Mouse (Mus musculus): ENCODE measurements around the gene Lcor. TPM values are rescaled to one million over a fixed set of nuclear protein-coding genes. Genes with fewer than 3 reads are reported as not detected.

The Lcor gene
- polyA plus RNA-seq, 1 experiment from 2014 or later: 8.3 TPM

- no peak for ATAC-seq (replicated peaks; ENCODE audit: insufficient number of reproducible peaks, insufficient read depth, low FRiP score, low read depth)
- Histone ChIP-seq H3K27me3 (no peaks in the 10 kb centered on the region), H3K4me3 (no peak overlapping the region), H3K4me2 (no peak overlapping the region), H3K27ac (no peak overlapping the region), H3K36me3 (no peaks in the 10 kb centered on the region), H3K4me1 (replicated peaks) (peaks cover 14% of the 10 kb centered on the region; the same call in 1 of the 2 replicates), H3K9ac (no peak overlapping the region), H3K9me3 (replicated peaks) (no peaks in the 10 kb centered on the region)
- WGBS: 89% methylated on average over 3 of the region's 3 CpGs
Observed at GRCm38 (mm10) chr19:41517006-41517405, 34.6 kb downstream of the Lcor start.

GRCm38 (mm10) chr19:41519121-41519520, 36.7 kb downstream of the Lcor start:
- H3K4me2 ChIP-seq: no peak overlapping the region
- no peaks in the 10 kb centered on the region for H3K9me3 ChIP-seq (replicated peaks)
- no peak overlapping the region for H3K27ac ChIP-seq
- peaks cover 21% of the 10 kb centered on the region for H3K4me1 ChIP-seq (replicated peaks)
- no peak for ATAC-seq (replicated peaks; ENCODE audit: insufficient number of reproducible peaks, insufficient read depth, low FRiP score, low read depth)
- H3K27me3 ChIP-seq: no peaks in the 10 kb centered on the region
- 71% methylated on average over 6 of the region's 6 CpGs for WGBS
- H3K9ac ChIP-seq: no peak overlapping the region
- no peaks in the 10 kb centered on the region for H3K36me3 ChIP-seq
- H3K4me3 ChIP-seq: no peak overlapping the region

DNA sequence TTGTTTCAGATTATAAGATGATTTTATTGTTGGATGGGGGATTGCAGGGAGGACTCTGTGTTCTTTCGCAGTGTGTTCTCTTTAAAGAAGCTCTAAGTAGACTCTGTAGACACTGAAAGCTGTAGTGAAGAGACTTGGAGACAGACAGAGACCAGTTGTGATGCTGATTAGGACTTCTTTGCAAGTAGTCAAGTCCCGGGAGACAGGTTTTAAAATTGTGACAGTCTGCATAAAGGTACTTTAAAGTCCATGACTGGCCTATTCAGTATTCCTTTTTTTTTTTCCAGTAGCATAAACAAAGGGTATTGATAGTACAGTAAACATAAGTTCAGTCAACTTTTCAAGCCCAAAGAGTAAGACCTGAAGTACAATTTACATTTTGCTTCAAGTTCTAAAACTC, 39.8 kb downstream of the Lcor start:
- no peak overlapping the region for H3K4me3 ChIP-seq

DNA sequence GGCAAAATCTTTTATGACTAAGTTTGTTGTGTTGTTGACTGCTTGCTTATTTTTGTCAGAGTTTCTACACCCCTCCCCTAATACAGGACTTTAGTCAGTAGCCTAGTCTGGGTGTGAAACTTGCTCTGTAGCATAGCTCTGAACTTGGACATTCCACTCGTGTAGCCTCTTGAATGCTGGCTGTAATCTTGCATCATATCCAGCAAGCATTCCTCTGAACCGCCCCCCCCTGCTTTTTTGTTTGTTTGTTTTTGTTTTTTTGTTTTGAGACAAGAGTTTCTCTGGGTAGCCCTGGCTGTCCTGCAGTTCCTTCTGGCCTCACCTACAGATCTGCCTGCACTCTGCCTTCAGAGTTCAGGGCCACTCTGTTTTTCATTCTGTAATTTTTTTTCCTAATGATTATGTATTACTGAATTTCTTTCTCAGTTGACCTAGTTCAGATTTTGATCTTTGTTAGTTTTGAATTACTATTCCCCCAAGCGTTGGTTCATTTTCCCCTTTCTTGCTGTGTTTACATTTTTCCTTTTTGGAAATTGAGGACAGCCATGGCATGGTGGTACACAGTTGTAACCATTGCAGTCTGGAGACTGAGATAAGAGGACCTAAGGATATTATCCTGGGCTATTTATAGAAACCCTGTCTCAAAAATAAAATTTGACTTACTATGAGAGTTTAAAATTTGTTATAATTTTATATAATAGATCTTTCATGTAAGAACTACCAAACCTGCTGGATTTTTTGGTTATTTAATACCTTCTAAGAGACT, 41.5 kb downstream of the Lcor start:
- Histone ChIP-seq H3K9me3 (replicated peaks) (no peaks in the 10 kb centered on the region), H3K27me3 (no peaks in the 10 kb centered on the region), H3K9ac (no peak overlapping the region), H3K36me3 (no peaks in the 10 kb centered on the region), H3K4me3 (no peak overlapping the region), H3K4me1 (replicated peaks) (peaks cover 18% of the 10 kb centered on the region), H3K4me2 (no peak overlapping the region), H3K27ac (no peak overlapping the region)
- no peak for ATAC-seq (replicated peaks; ENCODE audit: insufficient number of reproducible peaks, insufficient read depth, low FRiP score, low read depth)
- 43% methylated on average over 3 of the region's 3 CpGs for WGBS

More for the DNA sequence above, 39.8 kb downstream of the Lcor start:
- no peaks in the 10 kb centered on the region for H3K9me3 ChIP-seq (replicated peaks)
- H3K27me3 ChIP-seq: no peaks in the 10 kb centered on the region
- H3K27ac ChIP-seq: no peak overlapping the region
- H3K36me3 ChIP-seq: no peaks in the 10 kb centered on the region
- H3K4me2 ChIP-seq: no peak overlapping the region
- H3K9ac ChIP-seq: no peak overlapping the region
- peaks cover 18% of the 10 kb centered on the region for H3K4me1 ChIP-seq (replicated peaks)
- ATAC-seq (replicated peaks; ENCODE audit: insufficient number of reproducible peaks, insufficient read depth, low FRiP score, low read depth): no peak
- 60% methylated on average over 2 of the region's 2 CpGs for WGBS

- H3K36me3 ChIP-seq: no peaks in the 10 kb centered on the region; the same call in 1 of the 2 replicates
- H3K4me1 ChIP-seq (replicated peaks): peaks cover 1% of the 10 kb centered on the region
- 89% methylated on average over 3 of the region's 3 CpGs for WGBS
- H3K4me2 ChIP-seq: no peak overlapping the region
- no peak for ATAC-seq (replicated peaks; ENCODE audit: insufficient number of reproducible peaks, insufficient read depth, low FRiP score, low read depth)
- no peak overlapping the region for H3K4me3 ChIP-seq
- H3K27ac ChIP-seq: no peak overlapping the region
- no peak overlapping the region for H3K9ac ChIP-seq
- no peaks in the 10 kb centered on the region for H3K27me3 ChIP-seq
- no peaks in the 10 kb centered on the region for H3K9me3 ChIP-seq (replicated peaks)
Observed at GRCm38 (mm10) chr19:41529169-41529568, 46.7 kb downstream of the Lcor start.

- 92% methylated on average over 3 of the region's 3 CpGs for WGBS
- ATAC-seq (replicated peaks; ENCODE audit: insufficient number of reproducible peaks, insufficient read depth, low FRiP score, low read depth): no peak
Observed at GRCm38 (mm10) chr19:41534021-41534420, 51.6 kb downstream of the Lcor start.

DNA sequence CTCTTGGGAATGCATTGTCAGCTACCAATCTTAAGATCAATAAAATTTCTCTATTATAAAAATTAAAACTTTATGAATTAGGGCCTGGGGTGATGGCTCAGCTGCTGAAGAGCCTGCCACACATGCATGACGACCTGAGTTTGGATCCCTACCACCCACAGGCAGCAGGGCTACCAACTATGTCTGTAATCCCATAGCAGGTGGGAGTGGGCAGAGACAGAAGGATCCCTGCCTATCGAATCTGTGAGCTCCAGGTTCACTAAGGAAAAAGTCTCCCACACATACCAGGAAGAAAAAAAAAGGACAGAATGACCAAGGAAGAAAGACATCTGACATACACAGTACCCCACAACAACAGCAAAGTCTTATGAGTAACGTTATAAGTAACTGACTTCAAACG, 74.5 kb downstream of the Lcor start:
- Histone ChIP-seq H3K27ac (no peak overlapping the region), H3K4me1 (replicated peaks) (no peaks in the 10 kb centered on the region), H3K27me3 (no peaks in the 10 kb centered on the region), H3K4me2 (no peak overlapping the region), H3K36me3 (peaks cover 27% of the 10 kb centered on the region), H3K4me3 (no peak overlapping the region), H3K9ac (no peak overlapping the region), H3K9me3 (replicated peaks) (no peaks in the 10 kb centered on the region)
- 80% methylated on average over 4 of the region's 4 CpGs for WGBS
- no peak for ATAC-seq (replicated peaks; ENCODE audit: insufficient number of reproducible peaks, insufficient read depth, low FRiP score, low read depth)

More at GRCm38 (mm10) chr19:41534021-41534420, 51.6 kb downstream of the Lcor start:
- Histone ChIP-seq H3K4me2 (no peak overlapping the region), H3K9ac (no peak overlapping the region), H3K27ac (no peak overlapping the region), H3K36me3 (peaks cover 5% of the 10 kb centered on the region; the same call in 1 of the 2 replicates), H3K27me3 (no peaks in the 10 kb centered on the region), H3K4me1 (replicated peaks) (no peaks in the 10 kb centered on the region), H3K9me3 (replicated peaks) (no peaks in the 10 kb centered on the region), H3K4me3 (no peak overlapping the region)

DNA sequence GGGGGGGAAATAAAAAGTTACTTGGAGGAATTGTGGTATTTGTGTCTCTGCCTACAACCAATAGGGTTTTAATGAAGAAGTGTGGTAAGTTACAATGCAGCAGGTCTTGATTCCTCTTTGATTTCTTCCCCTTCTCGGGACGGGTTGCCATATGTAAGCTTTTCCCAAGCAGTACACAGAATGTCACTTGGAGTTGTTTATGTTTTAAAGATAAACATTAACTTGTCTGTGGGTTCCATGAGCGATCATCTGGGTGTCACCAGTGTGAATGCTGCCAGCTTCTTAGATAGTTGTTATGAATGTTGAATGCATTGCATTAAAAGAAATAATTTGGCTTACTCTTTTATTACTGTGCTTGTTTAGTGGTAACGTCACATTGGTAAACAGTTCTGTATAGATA, 75.1 kb downstream of the Lcor start:
- peaks cover 26% of the 10 kb centered on the region for H3K36me3 ChIP-seq
- no peaks in the 10 kb centered on the region for H3K9me3 ChIP-seq (replicated peaks)
- H3K27me3 ChIP-seq: no peaks in the 10 kb centered on the region
- H3K9ac ChIP-seq: no peak overlapping the region
- H3K27ac ChIP-seq: no peak overlapping the region
- 79% methylated on average over 4 of the region's 4 CpGs for WGBS
- no peaks in the 10 kb centered on the region for H3K4me1 ChIP-seq (replicated peaks)
- ATAC-seq (replicated peaks; ENCODE audit: insufficient number of reproducible peaks, insufficient read depth, low FRiP score, low read depth): no peak
- H3K4me2 ChIP-seq: no peak overlapping the region
- H3K4me3 ChIP-seq: no peak overlapping the region

DNA sequence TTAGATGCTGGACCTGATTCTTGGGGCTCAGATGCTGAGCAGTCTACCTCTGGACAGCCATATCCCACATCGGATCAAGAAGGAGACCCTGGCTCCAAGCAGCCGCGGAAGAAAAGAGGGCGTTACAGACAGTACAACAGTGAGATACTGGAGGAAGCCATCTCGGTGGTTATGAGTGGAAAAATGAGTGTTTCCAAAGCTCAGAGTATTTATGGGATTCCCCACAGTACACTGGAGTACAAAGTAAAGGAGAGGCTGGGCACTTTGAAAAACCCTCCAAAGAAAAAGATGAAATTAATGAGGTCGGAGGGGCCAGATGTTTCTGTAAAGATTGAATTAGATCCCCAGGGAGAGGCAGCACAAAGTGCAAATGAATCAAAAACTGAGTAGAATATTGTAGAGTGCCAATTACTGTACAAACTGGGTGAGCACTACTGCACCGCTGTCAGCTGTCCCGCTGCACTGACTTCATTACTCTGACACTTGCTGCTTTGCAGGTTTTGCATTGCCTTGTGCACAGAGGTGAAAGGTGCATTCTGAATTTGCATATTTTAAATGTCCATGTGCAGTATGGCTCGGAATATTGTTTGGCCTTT, 76.6 kb downstream of the Lcor start:
- no peak overlapping the region for H3K4me2 ChIP-seq
- H3K9me3 ChIP-seq (replicated peaks): no peaks in the 10 kb centered on the region
- no peaks in the 10 kb centered on the region for H3K4me1 ChIP-seq (replicated peaks)
- H3K9ac ChIP-seq: no peak overlapping the region
- no peak overlapping the region for H3K27ac ChIP-seq
- 87% methylated on average over 9 of the region's 9 CpGs for WGBS
- H3K27me3 ChIP-seq: no peaks in the 10 kb centered on the region
- ATAC-seq (replicated peaks; ENCODE audit: insufficient number of reproducible peaks, insufficient read depth, low FRiP score, low read depth): no peak
- no peak overlapping the region for H3K4me3 ChIP-seq
- peaks cover 22% of the 10 kb centered on the region for H3K36me3 ChIP-seq

- WGBS: 94% methylated on average over 3 of the region's 3 CpGs
- H3K4me1 ChIP-seq (replicated peaks): no peaks in the 10 kb centered on the region
- peaks cover 18% of the 10 kb centered on the region for H3K36me3 ChIP-seq
- no peak overlapping the region for H3K4me3 ChIP-seq
- H3K9me3 ChIP-seq (replicated peaks): no peaks in the 10 kb centered on the region
- H3K9ac ChIP-seq: no peak overlapping the region
- no peak overlapping the region for H3K27ac ChIP-seq
- no peak for ATAC-seq (replicated peaks; ENCODE audit: insufficient number of reproducible peaks, insufficient read depth, low FRiP score, low read depth)
- H3K4me2 ChIP-seq: no peak overlapping the region
- H3K27me3 ChIP-seq: no peaks in the 10 kb centered on the region
Observed at GRCm38 (mm10) chr19:41560856-41561255, 78.4 kb downstream of the Lcor start.

- Histone ChIP-seq H3K9ac (no peak overlapping the region), H3K9me3 (replicated peaks) (no peaks in the 10 kb centered on the region), H3K36me3 (no peaks in the 10 kb centered on the region), H3K27me3 (no peaks in the 10 kb centered on the region), H3K4me1 (replicated peaks) (no peaks in the 10 kb centered on the region), H3K27ac (no peak overlapping the region), H3K4me3 (no peak overlapping the region), H3K4me2 (no peak overlapping the region)
- ATAC-seq (replicated peaks; ENCODE audit: insufficient number of reproducible peaks, insufficient read depth, low FRiP score, low read depth): no peak
- WGBS: 68% methylated on average over 2 of the region's 2 CpGs
Observed at GRCm38 (mm10) chr19:41568791-41569190, 86.4 kb downstream of the Lcor start.

- no peaks in the 10 kb centered on the region for H3K27me3 ChIP-seq
- no peaks in the 10 kb centered on the region for H3K4me1 ChIP-seq (replicated peaks)
- H3K9me3 ChIP-seq (replicated peaks): no peaks in the 10 kb centered on the region
- no peak overlapping the region for H3K4me2 ChIP-seq
- no peak for ATAC-seq (replicated peaks; ENCODE audit: insufficient number of reproducible peaks, insufficient read depth, low FRiP score, low read depth)
- 92% methylated on average over 2 of the region's 2 CpGs for WGBS
- no peak overlapping the region for H3K9ac ChIP-seq
- H3K27ac ChIP-seq: no peak overlapping the region
- H3K4me3 ChIP-seq: no peak overlapping the region
- H3K36me3 ChIP-seq: no peaks in the 10 kb centered on the region
Observed at GRCm38 (mm10) chr19:41573700-41574099, 91.3 kb downstream of the Lcor start.
